Mouse (Mus musculus) lung, postnatal 0 days (tissue): ENCODE measurements at regions not wholly inside any gene's neighbourhood (a gene's known extent, or its start where the extent isn't known, plus 50 kb on each side); places are given as distances from the start of the nearest gene placed in this dataset.

Source experiments
- CTCF ChIP-seq: IDR thresholded peaks from 2 replicates; pipeline ENCODE4 v1.5.1; 2016; ENCODE audit warnings: antibody characterized with exemption, mild to moderate bottlenecking
- EP300 ChIP-seq: IDR thresholded peaks from 2 replicates; pipeline ENCODE4 v1.6.1; 2016; ENCODE audit warnings: antibody characterized with exemption, mild to moderate bottlenecking, control low read depth

DNA sequence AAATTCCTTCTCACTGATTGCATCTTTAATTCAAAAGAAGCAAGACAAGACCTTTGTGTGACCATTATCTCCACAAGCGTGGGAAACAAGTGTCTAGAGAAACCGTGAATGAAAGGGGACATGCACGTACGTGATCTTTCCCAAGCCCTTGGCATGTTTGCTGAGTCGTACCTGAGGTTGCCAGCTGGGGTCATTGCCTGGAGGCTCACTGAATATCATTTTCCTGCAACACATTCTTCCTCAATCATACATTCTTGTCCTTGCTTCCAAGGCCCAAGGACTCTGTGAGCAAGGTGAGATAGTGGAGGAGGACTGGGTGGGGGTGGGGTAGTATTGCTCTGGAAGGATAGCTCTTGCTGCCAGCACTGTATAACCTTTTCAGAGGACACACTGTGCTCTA is 108.5 kb upstream of the Slc24a5 start:
- no peak for TF ChIP-seq CTCF
- TF ChIP-seq EP300, result no peak
